Mouse (Mus musculus): ENCODE results near the gene Skint3.
"Not testable (repeated sequence)": the region's sequence is repeated elsewhere in the genome, so short reads cannot be mapped to it uniquely, and the experiment has no call there.

Skint3 gene

DNA sequence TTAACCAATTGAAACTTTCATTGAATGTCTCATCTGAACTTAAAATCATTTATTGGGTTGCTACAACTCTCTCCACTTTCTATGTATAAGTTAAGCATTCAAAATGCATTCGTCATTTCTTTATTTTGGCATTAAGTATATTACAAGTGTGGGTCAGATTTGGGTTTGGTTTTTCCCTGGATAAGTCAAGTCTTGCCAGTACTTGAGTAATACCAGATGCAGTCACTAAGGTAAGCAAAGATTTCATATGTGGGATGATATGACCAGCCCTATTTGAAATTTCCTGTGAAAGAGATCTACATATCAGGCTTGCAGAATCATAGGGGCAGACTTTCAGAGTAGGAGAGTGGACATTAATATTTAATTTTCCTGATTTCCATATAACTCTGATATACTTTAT, at the start of gene Skint3:
Skint3 (plus strand) TSS at position 301 of the 400 bp plus-strand sequence.
- no peaks in the 10 kb centered on the region for H3K36me3 ChIP-seq (ENCODE audit: control insufficient read depth, insufficient read depth, low read length, poor library complexity, severe bottlenecking)
- DNase-seq (ENCODE audit: low read depth, low spot score) = no peak
- H3K27me3 ChIP-seq (ENCODE audit: control insufficient read depth, insufficient read depth, low read length, poor library complexity, severe bottlenecking) = no peaks in the 10 kb centered on the region

DNA sequence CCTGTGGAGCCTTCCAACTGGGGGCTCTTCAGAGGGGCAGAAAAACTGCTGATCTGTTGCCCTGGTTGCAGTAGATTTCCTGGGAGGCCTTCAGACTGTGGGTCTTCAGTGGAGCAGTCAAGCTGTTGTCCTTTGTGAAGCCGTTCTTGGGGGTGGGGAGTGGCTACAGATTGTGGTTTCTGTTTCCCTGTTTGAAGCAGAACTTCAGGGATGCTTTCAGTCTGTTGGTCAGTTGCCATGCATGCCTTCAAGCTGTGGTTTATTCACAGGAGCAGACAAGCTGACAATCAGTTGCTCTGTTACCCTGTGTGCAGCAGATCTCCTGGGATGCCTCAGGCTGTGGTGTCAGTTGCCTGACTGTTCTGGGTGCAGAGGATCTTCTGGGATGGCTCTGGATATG, 11.4 kb downstream of the Skint3 start:
- Histone ChIP-seq H3K27me3 (ENCODE audit: control insufficient read depth, insufficient read depth, low read length, poor library complexity, severe bottlenecking) (no peaks in the 10 kb centered on the region), H3K36me3 (ENCODE audit: control insufficient read depth, insufficient read depth, low read length, poor library complexity, severe bottlenecking) (no peaks in the 10 kb centered on the region)
- no peak for DNase-seq (ENCODE audit: low read depth, low spot score)

DNA sequence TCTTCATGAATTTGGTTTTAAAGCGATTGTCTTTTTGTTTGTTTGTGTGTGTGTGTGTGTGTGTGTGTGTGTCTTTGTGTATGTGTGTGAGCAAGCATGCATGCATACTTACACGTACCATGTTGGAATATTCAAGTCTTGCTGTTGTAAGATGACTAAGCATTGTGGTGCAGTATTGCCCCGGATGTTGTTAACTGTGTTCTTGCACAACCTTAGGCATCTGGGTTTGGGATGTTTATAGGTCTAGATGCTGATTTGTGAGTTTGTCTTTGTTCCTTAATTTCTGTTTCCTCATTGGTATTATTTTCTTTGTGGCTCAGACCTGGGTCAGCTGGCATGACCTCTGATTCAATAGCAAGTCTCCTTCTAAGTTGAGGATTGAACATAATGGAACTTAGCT, 11.9 kb downstream of the Skint3 start:
- no peaks in the 10 kb centered on the region for H3K36me3 ChIP-seq (ENCODE audit: control insufficient read depth, insufficient read depth, low read length, poor library complexity, severe bottlenecking)
- DNase-seq (ENCODE audit: low read depth, low spot score) = no peak
- H3K27me3 ChIP-seq (ENCODE audit: control insufficient read depth, insufficient read depth, low read length, poor library complexity, severe bottlenecking) = no peaks in the 10 kb centered on the region

DNA sequence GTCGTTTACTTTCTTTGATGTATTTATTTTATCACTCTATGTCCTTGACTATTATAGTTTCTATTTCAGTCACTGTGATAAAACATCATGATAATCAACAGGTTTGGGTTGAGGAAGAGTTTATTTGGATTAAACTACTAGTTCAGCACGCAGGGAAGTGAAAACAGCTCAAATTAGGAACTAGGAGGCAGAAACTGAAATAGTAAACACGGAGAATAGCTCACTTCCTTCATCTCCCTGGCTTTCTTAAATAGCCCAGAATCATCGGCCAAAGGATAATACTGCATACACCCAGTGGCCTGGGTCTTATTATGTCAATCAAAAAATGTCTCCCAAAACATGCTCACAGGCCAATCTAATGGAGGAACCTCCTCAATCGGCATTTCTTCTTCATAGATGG, 24.0 kb downstream of the Skint3 start:
- DNase-seq (ENCODE audit: low read depth, low spot score) = no peak
- Histone ChIP-seq H3K36me3 (ENCODE audit: control insufficient read depth, insufficient read depth, low read length, poor library complexity, severe bottlenecking) (no peaks in the 10 kb centered on the region), H3K27me3 (ENCODE audit: control insufficient read depth, insufficient read depth, low read length, poor library complexity, severe bottlenecking) (no peaks in the 10 kb centered on the region)

DNA sequence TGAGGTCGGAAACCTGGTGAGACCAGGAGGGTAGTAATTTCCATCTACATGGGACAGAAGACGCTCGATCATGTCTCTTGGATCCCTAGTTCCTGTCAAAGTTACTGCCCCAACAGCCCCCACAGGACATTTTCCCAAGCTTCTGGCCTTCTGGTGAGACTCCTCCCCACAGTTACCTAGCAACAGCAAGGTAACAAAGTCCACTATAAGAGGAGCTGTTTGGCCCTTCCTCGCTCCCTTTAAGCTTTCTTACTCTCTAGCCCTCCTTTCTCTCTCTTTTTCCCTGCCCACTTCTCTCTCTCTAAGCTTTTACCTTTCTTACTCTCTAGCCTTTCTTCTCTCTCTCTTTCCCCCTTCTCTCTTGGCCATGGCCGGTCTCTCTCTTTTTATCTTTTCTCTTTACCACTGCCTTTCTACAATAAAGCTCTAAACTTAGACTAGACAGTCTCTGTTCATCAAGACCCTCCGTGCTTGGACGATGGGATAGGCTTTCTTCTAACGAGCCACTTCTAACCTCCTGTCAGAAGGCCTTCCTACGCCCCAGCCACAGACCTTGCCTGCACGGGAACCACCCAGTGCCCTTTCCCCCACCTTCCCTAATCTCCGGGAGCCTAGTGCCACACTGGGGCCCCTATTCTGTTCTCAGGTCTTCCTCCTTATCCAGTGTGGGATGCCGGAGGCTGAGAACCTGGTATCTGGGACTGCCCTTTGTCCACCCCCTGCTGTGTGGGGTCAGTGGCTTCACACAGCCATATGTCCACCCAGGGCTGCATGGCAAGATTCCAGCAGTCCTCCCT, 55.3 kb downstream of the Skint3 start:
- DNase-seq (ENCODE audit: low read depth, low spot score) = no peak
- Histone ChIP-seq H3K27me3 (ENCODE audit: control insufficient read depth, insufficient read depth, low read length, poor library complexity, severe bottlenecking) (no peaks in the 10 kb centered on the region), H3K36me3 (ENCODE audit: control insufficient read depth, insufficient read depth, low read length, poor library complexity, severe bottlenecking) (no peaks in the 10 kb centered on the region)

DNA sequence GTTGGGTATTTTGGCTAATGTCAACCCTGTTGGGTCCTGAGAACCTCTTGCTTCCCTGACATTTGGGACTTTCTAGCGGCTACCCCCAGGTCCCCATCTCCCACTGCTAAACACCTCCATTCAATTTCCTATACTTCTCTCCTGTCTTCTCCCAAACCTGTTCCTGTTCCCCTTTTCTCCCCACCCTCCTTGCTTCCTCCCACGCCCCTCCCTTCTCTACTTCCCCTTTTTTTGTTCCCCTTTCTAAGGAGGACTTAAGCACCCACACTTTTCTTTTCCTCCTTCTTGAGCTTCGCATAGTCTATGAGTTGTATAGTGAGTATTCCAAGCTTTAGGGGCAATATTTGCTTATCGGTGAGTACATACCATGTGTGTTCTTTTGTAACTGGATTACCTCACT, 56.4 kb downstream of the Skint3 start:
- no peaks in the 10 kb centered on the region for H3K27me3 ChIP-seq (ENCODE audit: control insufficient read depth, insufficient read depth, low read length, poor library complexity, severe bottlenecking)
- no peak for DNase-seq (ENCODE audit: low read depth, low spot score)
- no peaks in the 10 kb centered on the region for H3K36me3 ChIP-seq (ENCODE audit: control insufficient read depth, insufficient read depth, low read length, poor library complexity, severe bottlenecking)

DNA sequence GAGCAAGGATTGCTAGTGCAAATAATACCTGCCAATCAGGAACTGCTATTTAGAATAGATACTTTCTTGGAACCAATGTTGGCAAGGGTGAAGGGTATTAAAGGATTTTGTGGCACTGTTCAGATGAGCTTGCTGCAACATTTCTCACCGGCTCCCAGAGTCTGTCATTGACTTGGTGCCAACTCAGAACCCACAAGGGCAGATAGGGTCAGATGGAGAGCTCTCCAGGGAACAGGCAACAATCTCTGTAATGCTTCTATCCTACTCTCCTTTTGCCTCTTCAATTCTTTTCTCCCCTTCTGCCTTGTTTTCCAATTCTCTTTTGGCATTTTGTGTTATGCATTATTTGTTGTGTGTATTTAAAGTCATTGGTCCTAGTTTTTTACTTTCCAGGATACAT, 70.3 kb downstream of the Skint3 start:
- DNase-seq (ENCODE audit: low read depth, low spot score) = no peak
- H3K27me3 ChIP-seq (ENCODE audit: control insufficient read depth, insufficient read depth, low read length, poor library complexity, severe bottlenecking) = no peaks in the 10 kb centered on the region
- no peaks in the 10 kb centered on the region for H3K36me3 ChIP-seq (ENCODE audit: control insufficient read depth, insufficient read depth, low read length, poor library complexity, severe bottlenecking)

DNA sequence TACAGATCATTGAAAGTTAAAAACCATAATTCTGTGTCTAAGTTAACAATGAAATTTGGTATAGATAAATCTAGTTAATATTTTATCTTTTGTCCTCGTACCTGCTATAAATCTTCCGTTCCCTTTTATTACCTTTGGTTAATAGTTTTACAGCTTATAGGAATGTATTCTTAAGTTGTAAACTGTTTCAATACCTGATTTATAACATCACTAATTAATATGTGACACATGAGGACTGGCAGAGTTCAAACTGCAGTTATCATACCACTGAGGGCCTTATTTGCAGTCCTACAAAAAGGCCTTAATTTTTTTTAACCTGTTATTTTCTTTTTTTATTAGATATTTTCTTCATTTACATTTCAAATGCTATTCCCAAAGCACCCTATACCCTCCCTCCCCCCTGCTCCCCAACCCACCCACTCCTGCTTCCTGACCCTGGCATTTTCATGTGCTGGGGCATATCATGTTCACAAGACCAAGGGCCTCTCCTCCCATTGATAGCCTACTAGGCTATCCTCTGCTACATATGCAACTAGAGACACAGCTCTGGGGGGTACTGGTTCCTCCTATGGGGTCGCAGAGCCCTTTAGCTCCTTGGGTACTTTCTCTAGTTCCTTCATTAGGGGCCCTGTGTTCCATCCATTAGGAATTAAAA, 70.9 kb downstream of the Skint3 start:
- H3K36me3 ChIP-seq (ENCODE audit: control insufficient read depth, insufficient read depth, low read length, poor library complexity, severe bottlenecking) = no peaks in the 10 kb centered on the region
- no peaks in the 10 kb centered on the region for H3K27me3 ChIP-seq (ENCODE audit: control insufficient read depth, insufficient read depth, low read length, poor library complexity, severe bottlenecking)
- no peak for DNase-seq (ENCODE audit: low read depth, low spot score)

DNA sequence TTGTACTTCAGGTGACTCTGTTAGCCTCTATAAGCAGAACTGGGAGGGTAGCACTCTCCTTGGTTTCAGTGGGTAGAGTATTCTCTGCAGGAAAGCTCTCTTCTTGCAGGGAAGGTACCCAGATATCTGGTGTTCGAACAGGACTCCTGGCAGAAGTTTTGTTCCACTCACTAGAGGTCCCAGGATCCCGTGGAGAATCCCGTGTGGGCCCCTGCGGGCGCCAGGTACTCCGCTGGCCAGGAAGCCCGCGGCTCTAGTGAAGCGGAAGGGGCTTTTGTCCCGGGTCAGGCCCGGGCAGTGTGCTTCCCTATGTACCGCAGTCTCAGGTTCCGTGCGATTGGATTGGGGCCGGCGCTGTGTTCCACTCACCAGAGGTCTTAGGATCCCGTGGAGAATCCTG, 117.1 kb downstream of the Skint3 start:
- DNase-seq (ENCODE audit: low read depth, low spot score); H3K36me3 ChIP-seq (ENCODE audit: control insufficient read depth, insufficient read depth, low read length, poor library complexity, severe bottlenecking); H3K27me3 ChIP-seq (ENCODE audit: control insufficient read depth, insufficient read depth, low read length, poor library complexity, severe bottlenecking): not testable (repeated sequence)

Measured in splenic B cell, adult 2 months (primary cell).